Mouse (Mus musculus) kidney, postnatal 25 days (tissue): Measurements from ENCODE around the gene Usp13.

Experiments
- DNase-seq, 2 experiments: peaks; one replicate each; pipeline ENCODE4 v3.0.0; 2021; ENCODE audit warnings: mixed read lengths in 2 of 2

Usp13 gene

DNA sequence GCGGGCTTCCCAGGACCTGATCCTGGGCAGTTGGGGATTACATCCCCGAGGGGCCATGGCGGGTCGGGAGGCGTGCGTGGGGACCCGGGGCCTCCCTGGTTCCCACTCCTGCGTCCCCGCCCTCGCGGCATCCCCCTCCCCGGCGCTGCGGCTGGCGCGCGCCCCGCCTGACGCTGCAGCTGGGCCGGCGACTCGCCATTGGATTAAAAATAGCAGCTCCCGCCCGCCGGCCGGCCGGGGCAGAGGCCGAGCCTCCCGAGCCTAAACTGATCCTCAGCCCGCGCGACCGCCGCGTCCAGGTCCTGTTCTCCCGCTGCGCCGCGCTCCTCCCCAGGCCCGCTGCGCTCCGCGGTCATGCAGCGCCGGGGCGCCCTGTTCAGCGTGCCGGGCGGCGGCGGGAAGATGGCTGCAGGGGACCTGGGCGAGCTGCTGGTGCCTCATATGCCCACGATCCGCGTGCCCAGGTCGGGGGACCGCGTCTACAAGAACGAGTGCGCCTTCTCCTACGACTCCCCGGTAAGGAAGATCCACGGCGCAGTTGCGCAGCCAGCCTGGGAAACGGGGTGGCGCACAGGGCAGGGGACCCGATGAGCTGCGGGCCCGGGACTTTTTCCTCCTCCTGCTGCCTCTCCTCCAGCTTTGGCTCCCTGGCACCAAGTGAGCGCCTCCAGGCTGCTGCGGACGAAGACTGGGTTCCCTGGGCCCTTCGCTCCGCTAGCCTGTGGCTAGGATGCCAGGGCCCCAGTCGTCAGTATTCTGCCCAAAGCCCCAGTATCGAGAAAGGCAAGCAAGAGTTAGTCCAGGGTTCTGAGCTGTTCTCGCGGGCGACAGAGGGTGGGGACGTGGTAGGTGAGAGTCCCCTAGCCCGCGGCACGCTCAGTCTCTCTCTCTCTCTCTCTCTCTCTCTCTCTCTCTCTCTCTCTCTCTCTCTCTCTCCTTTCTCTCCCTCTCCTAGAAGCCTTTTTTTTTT lies at the start of gene Usp13:
TSS of gene Usp13 (plus strand) at position 190 of the 970 bp plus-strand sequence.
- peak; percentile 57 to 72 for DNase-seq

DNA sequence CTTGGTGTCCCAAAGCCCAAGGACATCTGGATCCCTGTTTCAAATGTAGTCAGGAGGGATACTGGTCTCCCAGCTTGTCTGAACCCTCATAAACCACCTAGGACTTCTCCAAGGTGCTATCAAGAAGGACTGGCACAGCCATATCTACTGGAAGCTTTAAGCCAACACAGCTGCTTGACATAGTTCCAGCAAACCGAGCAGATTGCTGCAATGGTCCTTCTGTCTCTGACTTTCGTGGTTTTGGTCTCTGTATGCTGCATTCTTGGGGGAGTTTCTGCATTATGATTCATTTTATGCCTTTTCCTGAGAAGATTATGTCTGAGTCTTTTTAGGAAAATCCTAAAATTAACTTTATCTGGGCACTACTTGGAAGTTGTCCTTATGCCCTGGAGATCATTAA lies 46.6 kb upstream of the Usp13 start:
- DNase-seq, result no peak

DNA sequence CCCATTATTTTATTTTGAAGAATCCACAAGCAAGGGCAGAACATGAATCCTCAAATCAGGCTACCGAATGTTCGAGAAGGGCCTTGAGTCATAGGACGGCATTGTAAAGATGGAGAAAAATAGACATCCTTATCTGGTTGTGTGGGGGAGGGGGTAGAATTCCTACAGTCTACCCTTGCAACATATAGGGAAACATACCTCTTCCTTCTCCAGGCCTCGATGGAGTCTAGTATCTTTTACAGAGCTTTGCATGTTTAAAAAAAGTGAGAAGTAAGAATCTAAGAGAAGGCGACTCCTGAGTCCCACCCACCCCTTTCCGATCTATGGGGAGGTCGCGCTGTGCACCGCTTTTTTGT lies 367 bp upstream of the Usp13 start:
- no peak for DNase-seq

DNA sequence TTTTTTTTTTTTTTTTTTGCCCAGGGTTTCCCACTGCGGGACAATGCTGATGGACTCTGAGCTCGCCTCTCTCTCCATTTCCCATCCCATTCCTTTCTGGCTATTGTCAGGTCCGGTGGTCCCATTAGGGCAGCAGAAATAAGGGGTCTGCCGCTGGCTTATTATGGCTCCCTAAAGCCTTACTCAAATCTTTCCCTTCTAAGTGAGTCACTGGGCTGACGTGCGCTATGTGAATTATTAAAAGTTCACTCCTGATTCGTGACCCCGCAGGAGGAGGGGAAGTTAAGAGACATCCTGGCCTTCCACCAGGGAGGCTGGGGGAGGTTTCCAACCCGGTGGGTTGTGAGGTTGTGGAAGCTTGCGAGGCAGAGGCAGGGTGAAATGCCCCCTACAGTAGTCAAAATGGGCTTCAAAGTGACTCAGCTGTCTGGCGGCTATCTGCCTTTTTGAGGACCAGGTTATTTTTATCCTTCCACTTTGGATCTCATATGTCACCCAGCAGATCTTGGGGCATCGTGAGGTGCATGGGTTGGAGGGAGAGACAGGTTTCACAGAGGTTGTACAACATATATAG lies 1.1 kb downstream of the Usp13 start:
- no peak for DNase-seq

DNA sequence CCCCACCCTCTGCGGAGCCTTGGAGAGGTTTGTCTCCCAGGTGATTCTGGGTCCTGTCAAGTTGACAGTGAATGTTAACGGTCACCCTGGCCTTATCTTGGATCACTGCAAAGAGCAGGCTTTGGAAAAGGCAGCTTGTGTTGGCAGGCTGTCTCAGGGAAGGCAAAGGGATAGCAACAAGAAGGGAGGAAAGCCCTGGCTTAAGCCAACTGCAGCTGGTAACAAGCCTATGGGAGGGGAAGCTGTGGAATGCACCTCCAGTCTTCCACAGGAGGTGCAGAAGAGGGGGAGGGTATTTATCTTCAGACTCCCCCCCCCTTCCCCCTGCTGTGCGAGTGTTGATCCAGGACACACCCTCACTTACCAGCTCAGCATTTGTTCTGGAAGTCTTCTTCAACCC lies 5.3 kb downstream of the Usp13 start:
- DNase-seq, result no peak

DNA sequence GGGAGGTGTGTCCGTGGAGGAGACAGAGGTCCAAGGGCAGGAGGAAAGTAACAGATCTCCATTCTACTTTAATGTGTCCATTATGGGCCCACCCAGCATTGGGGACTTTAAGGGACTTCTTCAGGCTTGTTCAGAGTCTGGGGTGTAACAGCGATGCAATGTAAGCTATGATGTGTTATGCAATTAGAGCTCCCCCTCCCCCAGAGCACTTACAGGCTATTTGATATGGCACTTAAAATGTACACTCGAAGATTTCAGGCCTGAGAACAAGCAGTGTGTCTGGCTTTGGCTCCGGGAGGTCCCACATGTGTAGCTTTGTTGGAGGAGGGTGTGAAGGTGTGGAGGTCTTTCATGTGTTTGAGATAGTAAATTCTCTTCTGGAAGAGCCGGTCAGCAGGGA lies 7.6 kb downstream of the Usp13 start:
- no peak for DNase-seq

DNA sequence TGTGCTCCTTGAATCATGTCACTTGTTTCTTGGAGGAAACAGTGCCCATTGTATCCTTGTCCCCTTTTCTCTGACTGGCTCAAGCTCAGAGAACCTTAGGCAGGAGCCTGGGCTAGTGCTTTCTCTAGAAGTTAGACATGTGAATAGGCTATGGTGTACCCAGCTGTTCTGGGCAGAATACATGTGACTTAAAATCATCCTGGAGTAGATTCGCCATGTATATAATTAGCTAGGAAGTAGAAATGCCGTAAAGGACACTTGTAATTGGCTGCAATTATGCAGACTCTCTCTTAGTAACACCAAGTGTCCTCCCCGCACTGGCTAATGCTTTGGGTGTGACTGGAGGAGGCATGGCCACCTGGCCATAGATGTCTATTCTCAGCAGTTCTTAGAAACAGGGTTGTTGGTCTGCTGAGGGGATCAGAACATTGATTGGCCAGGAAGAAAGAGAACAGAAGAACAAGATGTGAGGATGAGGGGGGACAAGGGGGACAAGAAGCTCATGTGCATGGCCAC lies 8.7 kb downstream of the Usp13 start:
- DNase-seq, result no peak

DNA sequence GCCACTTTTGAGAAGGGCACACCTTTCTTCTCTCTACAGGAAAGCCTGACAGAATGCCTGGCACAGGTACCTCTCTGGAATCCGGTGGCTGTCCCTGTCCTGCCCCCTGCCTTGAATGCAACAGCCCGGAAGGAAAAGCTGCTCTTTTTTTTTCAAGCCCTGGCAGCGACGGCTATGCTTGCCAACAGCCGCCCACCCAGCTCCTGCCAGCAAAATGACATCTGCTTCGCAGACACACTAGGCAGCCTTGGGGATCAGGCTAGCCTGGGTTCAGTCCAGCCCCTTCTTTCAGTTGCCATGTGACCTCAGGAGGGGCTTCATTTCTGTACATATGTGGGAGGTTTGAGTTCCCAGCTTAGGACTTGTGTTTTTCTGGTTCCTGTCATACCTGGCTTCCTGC lies 9.4 kb downstream of the Usp13 start:
- DNase-seq, result no peak

DNA sequence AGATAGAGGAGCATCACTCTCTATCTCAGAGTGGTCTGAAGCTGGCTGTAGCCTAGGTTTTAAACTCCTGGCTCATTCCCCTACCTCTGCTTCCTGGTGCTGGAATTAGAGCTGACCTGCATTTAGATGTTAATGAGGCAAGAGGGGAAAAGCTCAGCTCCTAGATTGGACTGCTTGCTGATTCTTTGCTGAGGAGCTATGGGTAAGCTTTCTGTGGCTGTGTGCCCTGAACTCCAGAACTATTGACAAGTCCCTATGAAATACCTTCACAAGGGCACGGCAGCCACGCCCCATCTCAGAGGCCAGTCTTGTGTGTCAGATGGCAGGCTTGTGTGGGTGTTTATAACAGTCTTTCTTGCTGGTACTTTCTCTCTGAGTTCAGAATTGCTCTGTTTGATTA lies 16.5 kb downstream of the Usp13 start:
- no peak for DNase-seq

DNA sequence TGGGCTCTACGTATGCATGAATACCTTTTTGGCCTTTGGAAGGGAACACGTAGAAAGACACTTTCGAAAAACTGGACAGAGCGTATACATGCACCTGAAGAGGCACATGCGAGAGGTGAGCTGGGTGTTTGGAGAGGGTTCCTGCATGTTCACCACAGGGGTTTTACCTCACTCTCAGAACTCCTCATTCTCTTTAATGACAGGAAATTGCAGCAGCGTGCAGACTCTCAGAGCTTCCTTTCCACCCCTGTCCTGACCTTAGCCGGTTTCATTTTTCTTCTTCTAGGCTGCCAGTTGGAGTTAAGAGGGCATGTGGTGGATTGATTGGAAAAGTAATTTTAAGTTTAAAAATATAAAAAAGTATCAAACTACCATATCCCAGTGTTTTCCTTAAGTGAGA lies 20.5 kb downstream of the Usp13 start:
- no peak for DNase-seq

DNA sequence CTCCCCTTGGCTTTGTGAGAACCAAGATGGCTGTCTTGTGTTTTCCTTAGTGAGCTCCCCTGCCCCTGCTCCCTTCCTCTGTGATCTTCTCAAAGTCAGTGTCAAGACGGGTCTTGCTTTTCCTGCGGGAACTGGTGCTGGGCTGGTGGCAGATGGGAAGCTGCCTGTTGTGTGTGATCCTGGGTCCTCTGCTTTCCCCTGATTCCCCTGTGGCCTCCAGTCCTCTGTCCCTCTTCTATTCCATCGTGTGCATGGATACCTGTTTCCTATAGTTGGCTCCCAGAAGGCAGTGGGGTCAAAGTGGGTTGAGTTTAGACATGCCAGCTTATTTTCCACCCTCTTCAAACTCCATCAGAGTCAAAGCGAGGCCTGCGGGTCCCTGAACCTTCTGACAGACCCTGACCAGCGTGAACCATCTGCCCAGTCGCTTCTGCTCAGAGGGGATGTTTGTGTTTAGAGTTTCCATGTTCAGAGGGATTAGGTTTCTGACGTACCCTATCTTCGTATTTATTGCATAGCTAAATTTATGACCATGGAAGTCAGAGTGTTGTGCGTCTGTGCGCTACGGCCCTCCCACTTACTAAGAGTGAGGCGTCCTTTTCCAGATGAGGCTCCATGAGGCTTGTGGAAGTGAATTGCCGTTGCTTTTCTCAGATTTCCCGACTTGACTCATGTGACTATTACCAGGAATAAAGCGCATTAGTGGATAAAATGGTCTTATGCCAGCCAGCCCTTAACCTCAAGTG lies 39.2 kb downstream of the Usp13 start:
- no peak for DNase-seq

DNA sequence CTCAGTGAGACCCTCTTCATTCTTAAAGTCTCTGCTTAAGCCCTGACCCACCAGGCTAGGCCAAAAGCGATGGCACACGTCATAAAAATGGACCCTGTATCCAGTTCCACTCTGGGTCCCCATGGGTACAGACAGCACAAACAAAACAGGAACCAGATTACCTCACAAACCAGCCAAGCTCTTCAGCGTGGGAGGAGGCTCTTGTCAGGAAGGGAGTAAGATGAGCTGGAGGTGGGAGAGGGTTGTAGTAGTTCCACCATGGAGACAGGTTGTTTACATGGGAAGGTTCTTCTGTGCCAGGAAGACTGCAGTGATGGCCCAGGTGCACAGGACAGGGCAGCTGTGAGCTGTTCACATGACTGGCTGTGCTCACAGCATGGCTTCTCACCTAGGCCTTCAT lies 53.7 kb downstream of the Usp13 start:
- DNase-seq, result no peak

DNA sequence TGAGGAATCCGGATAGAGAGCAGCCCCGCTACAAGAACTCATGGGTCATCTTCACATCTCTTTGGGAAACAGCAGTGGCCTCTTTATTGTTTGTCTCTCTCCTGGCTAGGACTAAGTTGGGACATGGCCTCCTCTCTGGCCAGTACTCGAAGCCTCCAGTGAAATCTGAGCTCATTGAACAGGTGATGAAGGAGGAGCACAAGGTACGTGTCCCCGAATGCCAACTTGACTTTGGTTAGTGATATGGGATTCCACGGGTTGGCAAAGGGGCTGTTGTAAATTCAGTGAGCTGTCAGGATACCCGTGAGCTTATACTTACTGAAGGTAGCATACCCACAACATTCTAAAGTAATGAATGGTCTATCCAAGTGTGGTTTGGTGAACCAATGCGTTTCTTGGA lies 69.0 kb downstream of the Usp13 start:
- DNase-seq, result no peak

DNA sequence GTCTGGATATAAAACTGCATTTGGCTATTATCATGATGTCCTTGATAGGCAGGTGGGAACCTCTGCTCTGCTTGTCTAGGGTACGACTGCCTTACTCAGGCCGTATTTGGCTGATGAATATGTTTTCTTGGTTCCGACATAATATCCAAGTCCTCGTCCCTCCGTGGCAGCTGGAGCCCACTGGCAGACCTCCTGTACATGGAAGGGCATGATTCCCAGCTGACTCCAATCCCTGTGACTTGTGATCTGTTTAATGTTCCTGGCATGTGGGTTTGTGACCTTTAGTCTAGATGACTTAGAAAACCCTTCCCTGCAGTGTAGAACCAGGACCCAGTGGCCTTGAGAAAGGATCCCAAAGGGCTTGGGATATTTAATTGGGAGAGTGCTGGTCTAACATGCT lies 71.5 kb downstream of the Usp13 start:
- DNase-seq, result no peak

DNA sequence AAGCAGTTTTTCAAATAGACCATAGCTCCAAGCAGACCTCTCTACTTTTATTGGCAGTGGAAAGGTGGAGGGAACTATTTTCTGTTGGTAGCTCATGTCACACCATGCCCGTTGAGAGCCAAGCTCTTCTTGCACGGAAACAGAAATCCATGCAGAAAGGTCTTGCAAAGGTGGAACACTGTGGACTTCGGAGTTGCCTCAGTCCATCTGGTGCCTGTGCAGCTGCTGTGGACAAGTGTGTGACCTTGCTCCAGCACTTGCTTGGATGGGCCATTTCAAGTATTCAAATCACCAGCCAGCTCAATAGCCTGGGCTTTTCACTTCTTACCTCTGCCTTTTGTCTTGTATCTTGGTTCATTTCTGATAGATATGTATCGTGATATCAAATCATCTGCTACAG lies 72.8 kb downstream of the Usp13 start:
- DNase-seq, result no peak

DNA sequence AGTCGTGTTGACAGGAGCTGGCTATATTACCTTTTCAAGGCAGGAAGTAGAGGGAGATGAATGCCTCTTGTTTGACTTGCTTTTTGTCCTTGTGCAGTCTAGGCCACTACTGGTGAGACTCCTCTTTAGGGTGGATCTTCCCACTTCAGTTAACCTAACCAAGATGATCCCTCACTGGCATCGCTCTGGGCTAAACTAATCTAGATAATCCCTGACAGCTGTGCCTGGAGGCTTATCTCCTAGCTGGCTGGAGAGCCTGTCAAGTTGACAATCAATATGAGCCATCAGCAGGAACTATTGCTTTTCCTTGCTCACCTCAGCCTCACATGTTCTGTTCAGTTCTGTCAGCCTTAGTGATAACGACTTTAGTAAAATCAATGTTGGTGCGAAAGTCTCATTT lies 86.1 kb downstream of the Usp13 start:
- DNase-seq, result no peak

DNA sequence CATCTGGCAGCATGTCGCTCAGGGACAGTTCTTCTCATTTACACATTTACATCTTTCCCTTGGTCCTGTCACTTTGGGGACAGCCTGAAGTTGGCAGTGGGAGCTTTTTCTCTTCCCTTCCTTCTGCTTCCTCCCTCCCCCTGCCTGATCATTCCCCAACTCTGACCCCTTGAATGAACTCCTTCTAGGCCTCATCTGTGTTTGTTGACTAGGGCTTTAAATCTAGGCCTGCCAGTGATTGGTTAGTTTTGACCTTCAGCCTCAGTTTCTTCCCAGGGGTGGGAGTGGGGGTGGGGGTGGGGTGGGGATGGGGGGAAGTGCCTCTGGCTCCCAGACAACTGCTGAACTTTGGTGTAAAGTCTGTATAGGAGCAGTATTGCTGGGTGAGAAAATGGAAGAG lies 87.3 kb downstream of the Usp13 start:
- DNase-seq, result no peak

DNA sequence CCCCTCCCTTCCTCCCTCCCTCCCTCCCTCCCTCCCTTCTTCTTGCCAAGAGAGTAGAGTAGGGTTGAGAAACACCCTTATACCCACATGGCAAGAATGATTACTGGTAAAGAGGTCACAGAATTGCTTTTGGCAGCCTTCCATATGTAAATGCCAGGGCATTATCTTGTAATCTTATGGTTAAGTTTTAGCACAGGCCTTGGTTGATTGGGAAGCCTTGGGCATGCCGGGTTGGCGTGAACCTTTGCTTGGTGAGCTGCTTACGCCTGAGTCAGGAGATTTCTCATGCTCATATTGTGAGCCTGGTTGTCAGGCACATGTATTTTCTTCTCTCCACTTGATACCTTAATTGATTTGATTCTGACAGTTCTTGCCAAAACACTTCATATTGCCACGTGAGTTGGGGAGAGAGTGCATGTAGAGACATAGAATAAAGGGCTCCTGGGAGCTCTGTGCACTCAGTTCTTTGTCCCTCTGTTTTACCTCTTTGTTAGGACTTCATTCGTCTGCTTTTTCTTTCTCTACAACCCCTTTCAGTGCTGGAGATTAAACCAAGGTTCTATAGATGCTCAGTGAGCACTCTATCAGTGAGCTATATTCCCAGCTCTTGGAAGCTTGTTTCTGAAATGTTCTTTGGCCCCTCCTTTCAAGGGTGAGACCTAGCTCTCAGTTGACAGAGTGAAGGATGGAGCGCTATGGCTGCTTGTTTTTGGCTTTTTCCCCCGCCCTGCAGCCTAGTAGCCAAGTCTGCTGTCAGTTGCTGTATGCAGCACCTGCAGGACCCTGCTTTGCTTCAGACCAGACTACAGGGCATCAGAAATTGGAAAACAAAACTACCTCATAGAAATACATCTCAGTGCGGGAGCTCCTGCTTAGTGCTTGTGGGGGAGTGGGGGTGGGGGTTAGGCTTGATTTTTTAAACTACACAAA lies 88.8 kb downstream of the Usp13 start:
- no peak for DNase-seq

DNA sequence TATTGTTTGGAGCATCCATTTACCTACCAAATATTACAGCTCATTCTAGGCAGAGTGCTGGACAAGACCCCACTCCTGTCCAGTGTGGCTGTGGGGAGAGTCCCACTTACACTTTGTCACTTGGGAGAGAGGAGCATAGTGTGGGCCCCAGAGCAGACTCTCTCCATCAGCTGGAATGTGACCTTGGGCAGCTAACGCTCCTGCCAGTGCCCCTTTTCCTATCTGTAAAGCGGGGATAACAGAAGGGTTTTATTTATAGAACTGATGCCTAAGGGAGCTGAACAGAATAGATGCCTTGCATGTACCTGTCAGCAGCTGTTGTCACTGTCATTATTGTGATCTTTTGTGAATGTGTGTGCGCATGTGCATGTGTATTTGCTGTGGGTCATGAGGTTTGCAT lies 91.1 kb downstream of the Usp13 start:
- no peak for DNase-seq

DNA sequence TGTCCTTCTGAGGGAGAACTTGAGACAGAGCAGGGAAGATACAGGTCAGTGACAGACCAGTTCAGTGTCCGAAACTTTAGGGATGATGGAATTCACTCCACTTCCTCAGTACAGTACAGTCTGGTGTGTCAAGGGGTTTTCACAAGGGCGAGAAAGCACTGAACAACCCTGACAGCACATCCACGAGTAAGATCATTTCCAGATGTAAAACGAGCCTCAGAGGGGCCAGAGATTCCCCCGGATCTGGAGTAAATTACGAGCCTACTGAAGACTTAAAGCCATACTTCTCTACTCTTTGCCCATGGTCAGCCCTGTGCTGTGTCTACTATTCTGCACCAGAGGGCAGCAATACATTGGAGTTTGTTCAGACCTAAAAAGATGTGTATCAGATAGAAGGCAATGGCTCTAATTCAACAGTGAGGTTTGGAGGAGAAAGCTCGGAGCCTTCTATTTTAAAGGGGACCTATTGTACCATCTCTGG lies 92.8 kb downstream of the Usp13 start:
- DNase-seq, result no peak

DNA sequence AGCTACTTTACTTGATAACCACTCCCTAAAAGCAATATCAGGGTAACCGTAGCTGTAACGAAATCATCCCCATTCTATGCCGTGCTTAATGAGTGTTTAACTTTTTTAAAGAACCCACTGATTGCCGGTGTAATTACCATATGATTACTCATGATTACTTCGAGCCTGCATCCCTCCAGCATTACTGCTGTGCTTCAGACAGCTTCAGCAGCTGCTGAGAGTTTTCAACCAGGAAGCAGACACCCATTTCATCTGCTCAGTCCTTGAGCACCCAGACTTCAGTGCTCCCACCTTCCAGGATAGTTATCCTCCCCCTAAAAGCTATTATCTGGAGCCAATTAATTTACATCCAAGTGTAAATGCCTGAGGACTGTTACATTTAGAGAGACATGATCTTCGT lies 106.8 kb downstream of the Usp13 start:
- DNase-seq, result no peak

DNA sequence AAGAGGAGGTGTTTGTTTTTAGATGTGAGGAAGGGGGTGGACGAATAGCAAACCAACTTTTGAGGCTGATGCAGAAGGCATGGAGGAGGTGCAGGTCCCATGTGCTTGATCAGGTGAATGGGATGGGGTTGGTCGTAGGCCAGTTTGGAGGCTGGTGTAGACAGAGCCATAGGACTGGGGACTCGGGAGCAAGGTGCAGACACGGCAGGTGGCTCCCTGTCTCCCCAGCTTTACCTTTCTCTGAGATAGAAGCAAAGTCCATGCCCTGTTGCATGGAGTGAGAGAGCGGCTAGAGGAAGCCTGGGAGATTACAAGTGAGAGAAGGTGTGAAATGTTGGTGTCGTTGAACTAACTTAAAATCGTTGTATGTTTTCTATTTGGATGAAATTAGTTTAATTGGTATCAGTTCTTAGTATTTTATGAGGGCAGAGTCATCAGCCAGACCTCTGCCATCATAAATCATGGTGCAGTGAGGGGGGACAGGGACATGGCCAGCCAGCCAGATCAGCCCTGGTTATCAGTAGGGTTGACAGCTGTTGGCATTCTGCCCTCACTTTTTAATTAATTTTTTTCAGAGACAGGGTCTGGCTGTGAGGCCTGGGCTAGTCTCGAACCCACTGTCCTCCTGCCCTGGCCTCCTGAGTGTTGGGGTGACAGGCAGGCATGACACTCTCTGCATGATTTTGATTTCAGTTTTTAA lies 122.6 kb downstream of the Usp13 start:
- DNase-seq, result no peak
